In the genomic region with DNA sequence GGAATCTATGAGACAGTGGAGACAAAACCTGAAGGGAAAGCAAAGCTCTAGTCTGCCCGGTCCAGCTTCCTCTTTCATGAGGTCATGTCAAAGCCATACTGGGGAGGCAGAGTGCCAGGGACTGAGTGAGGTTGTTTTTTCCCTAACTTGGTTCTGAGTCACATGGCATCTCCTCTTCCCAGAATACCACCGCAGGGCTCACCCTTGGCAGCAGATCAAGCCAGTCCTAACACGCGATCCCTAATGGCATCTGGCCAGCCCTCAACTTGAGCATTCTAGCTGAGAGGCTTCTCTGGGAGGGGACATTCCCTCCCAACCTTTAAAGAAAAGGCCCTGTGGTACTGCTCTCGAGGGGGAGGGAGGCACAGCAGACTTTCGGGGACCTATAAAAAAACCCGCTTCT, we compare ENCODE assay signal across 8 mouse cellular contexts. TPM values are rescaled to one million over a fixed set of nuclear protein-coding genes. Genes with fewer than 3 reads are reported as not detected.
A peak's percentile ranks its signal among the peaks of the same experiment; 100 is the strongest.
DNase-seq lines count a peak whose midpoint lies in the region; ATAC-seq and TF ChIP-seq lines count a peak whose summit lies in the region.

No protein-coding gene starts in this region.

- 57% methylated on average over 7 of the region's 7 CpGs for WGBS in hindbrain, embryonic 13.5 days
- 74% methylated on average over 7 of the region's 7 CpGs for WGBS in hindbrain, embryonic 11.5 days
- 69% methylated on average over 7 of the region's 7 CpGs for WGBS in forebrain, embryonic 12.5 days
- 9% methylated on average over 7 of the region's 7 CpGs for WGBS in heart, postnatal 0 days

- no peaks in the 10 kb centered on the region for H3K9me3 ChIP-seq in hindbrain, embryonic 13.5 days
- H3K9me3 ChIP-seq in hindbrain, embryonic 11.5 days (ENCODE audit: control insufficient read depth, low read length), result no peaks in the 10 kb centered on the region
- H3K9me3 ChIP-seq in MEL (replicated peaks; ENCODE audit: insufficient read depth, low read length), result no peaks in the 10 kb centered on the region
- H3K9me3 ChIP-seq in forebrain, embryonic 12.5 days, result no peaks in the 10 kb centered on the region
- H3K9me3 ChIP-seq in heart, postnatal 0 days (replicated peaks; ENCODE audit: control insufficient read depth, low read length), result no peaks in the 10 kb centered on the region

- no peak for DNase-seq in hindbrain, embryonic 11.5 days (ENCODE audit: low spot score)
- DNase-seq in MEL (ENCODE audit: low read depth, low spot score), result peak; percentile 86
- peak; percentile 98 for DNase-seq in heart, postnatal 0 days (ENCODE audit: low spot score)
- peak; percentile 54 to 69 for DNase-seq in layer of hippocampus, postnatal 10 days (ENCODE audit: low spot score in 2 of 2)
- DNase-seq in urinary bladder, postnatal 14 days (ENCODE audit: low spot score), result peak; percentile 96

- H3K36me3 ChIP-seq in hindbrain, embryonic 13.5 days, result no peaks in the 10 kb centered on the region
- H3K36me3 ChIP-seq in hindbrain, embryonic 11.5 days (ENCODE audit: control insufficient read depth, insufficient read depth, low read length), result no peaks in the 10 kb centered on the region
- H3K36me3 ChIP-seq in MEL (ENCODE audit: control insufficient read depth in 1 of 2, insufficient read depth in 2 of 2, low read length in 2 of 2), result peaks cover 0 to 20% of the 10 kb centered on the region in 2 experiments; a peak in 2 of 4 replicates
- H3K36me3 ChIP-seq in forebrain, embryonic 12.5 days (replicated peaks), result no peaks in the 10 kb centered on the region
- no peaks in the 10 kb centered on the region for H3K36me3 ChIP-seq in heart, postnatal 0 days (replicated peaks; ENCODE audit: control insufficient read depth, insufficient read depth, low read length)

- peaks cover 11% of the 10 kb centered on the region for H3K4me1 ChIP-seq in hindbrain, embryonic 13.5 days (replicated peaks)
- no peaks in the 10 kb centered on the region for H3K4me1 ChIP-seq in hindbrain, embryonic 11.5 days (replicated peaks; ENCODE audit: control insufficient read depth, insufficient read depth, low read length)
- peaks cover 7 to 30% of the 10 kb centered on the region in 2 experiments for H3K4me1 ChIP-seq in MEL (ENCODE audit: control insufficient read depth in 1 of 2, insufficient read depth in 2 of 2, low read length in 2 of 2)
- H3K4me1 ChIP-seq in forebrain, embryonic 12.5 days, result peaks cover 8% of the 10 kb centered on the region
- H3K4me1 ChIP-seq in heart, postnatal 0 days (ENCODE audit: control insufficient read depth, insufficient read depth), result peaks cover 55% of the 10 kb centered on the region

- TF ChIP-seq EP300 in MEL (IDR thresholded peaks at IDR 0.05; ENCODE audit: low read depth in 1 of 2, low read length in 2 of 2), result peak in 1 of 2 experiments; percentile 35; a peak in 2 of 4 replicates
- TF ChIP-seq EP300 in heart, postnatal 0 days (IDR thresholded peaks at IDR 0.05; ENCODE audit: low read depth), result peak; percentile 83

- TF ChIP-seq POLR2A in MEL (IDR thresholded peaks at IDR 0.05; ENCODE audit: control insufficient read depth in 1 of 2, insufficient read depth in 1 of 2, low read depth in 1 of 2, low read length in 2 of 2, poor library complexity in 1 of 2), result 0 out of 4 replicates have a peak, but pooled peaks of 1 of the 2 experiments have one; percentile 18

- H3K4me2 ChIP-seq in hindbrain, embryonic 13.5 days, result no peak overlapping the region
- H3K4me2 ChIP-seq in hindbrain, embryonic 11.5 days (replicated peaks; ENCODE audit: low read depth, low read length), result no peak overlapping the region
- no peak overlapping the region for H3K4me2 ChIP-seq in forebrain, embryonic 12.5 days
- no peak overlapping the region for H3K4me2 ChIP-seq in heart, postnatal 0 days (ENCODE audit: low read depth, low read length)

- TF ChIP-seq RAD21 in MEL (IDR thresholded peaks at IDR 0.05; ENCODE audit: low read depth, low read length), result no peak

- peaks cover 3% of the 10 kb centered on the region; the same call in 1 of the 2 replicates for H3K27me3 ChIP-seq in hindbrain, embryonic 13.5 days
- H3K27me3 ChIP-seq in hindbrain, embryonic 11.5 days (ENCODE audit: control insufficient read depth, insufficient read depth, low read length), result no peaks in the 10 kb centered on the region
- H3K27me3 ChIP-seq in MEL (ENCODE audit: control insufficient read depth in 1 of 2, insufficient read depth in 2 of 2, low read length in 2 of 2), result no peaks in the 10 kb centered on the region
- H3K27me3 ChIP-seq in forebrain, embryonic 12.5 days, result no peaks in the 10 kb centered on the region; the same call in 1 of the 2 replicates
- H3K27me3 ChIP-seq in heart, postnatal 0 days (ENCODE audit: control insufficient read depth, insufficient read depth, low read length), result no peaks in the 10 kb centered on the region

- no peak overlapping the region for H3K4me3 ChIP-seq in hindbrain, embryonic 13.5 days
- H3K4me3 ChIP-seq in hindbrain, embryonic 11.5 days (ENCODE audit: low read depth, low read length), result no peak overlapping the region
- H3K4me3 ChIP-seq in MEL (ENCODE audit: control insufficient read depth in 1 of 2, insufficient read depth in 1 of 2, low read depth in 2 of 2, low read length in 2 of 2), result peak overlapping the region in 1 of 2 experiments; percentile 35; a peak in 2 of 4 replicates
- H3K4me3 ChIP-seq in forebrain, embryonic 12.5 days (replicated peaks), result no peak overlapping the region
- H3K4me3 ChIP-seq in heart, postnatal 0 days (ENCODE audit: low read depth, low read length), result no peak overlapping the region

- TF ChIP-seq CTCF in MEL (IDR thresholded peaks at IDR 0.05 in 2 of 3, conservative IDR thresholded peaks at IDR 0.05 in 1 of 3; ENCODE audit: control insufficient read depth in 1 of 3, insufficient read depth in 1 of 3, low read depth in 2 of 3, low read length in 3 of 3, poor library complexity in 1 of 3, severe bottlenecking in 1 of 3), result no peak
- no peak for TF ChIP-seq CTCF in heart, postnatal 0 days (IDR thresholded peaks at IDR 0.05; ENCODE audit: low read depth)

- H3K9ac ChIP-seq in hindbrain, embryonic 13.5 days, result no peak overlapping the region
- H3K9ac ChIP-seq in hindbrain, embryonic 11.5 days (ENCODE audit: low read depth, low read length), result no peak overlapping the region
- peak overlapping the region; percentile 63 for H3K9ac ChIP-seq in MEL (ENCODE audit: control insufficient read depth, low read depth, low read length, poor library complexity, severe bottlenecking)
- no peak overlapping the region for H3K9ac ChIP-seq in forebrain, embryonic 12.5 days
- H3K9ac ChIP-seq in heart, postnatal 0 days (replicated peaks; ENCODE audit: low read depth, low read length), result 0 out of 2 replicates have a peak overlapping the region, but pooled peaks have one; percentile 31

- peak overlapping the region; percentile 24; the same call in 1 of the 2 replicates for H3K27ac ChIP-seq in hindbrain, embryonic 13.5 days
- H3K27ac ChIP-seq in hindbrain, embryonic 11.5 days (ENCODE audit: low read depth, low read length), result no peak overlapping the region
- peak overlapping the region; percentile 73 for H3K27ac ChIP-seq in MEL (ENCODE audit: control insufficient read depth, low read depth, low read length)
- peak overlapping the region; percentile 16; the same call in 1 of the 2 replicates for H3K27ac ChIP-seq in forebrain, embryonic 12.5 days
- H3K27ac ChIP-seq in heart, postnatal 0 days (ENCODE audit: low read depth), result peak overlapping the region; percentile 96

- ATAC-seq in hindbrain, embryonic 13.5 days (ENCODE audit: low FRiP score), result peak; percentile 61
- no peak for ATAC-seq in hindbrain, embryonic 11.5 days (ENCODE audit: low FRiP score)
- ATAC-seq in forebrain, embryonic 12.5 days (ENCODE audit: low FRiP score), result no peak
- peak; percentile 91 for ATAC-seq in heart, postnatal 0 days (ENCODE audit: insufficient read depth, low read depth)
- ATAC-seq in megakaryocyte-erythroid progenitor cell, adult 5-6 weeks (replicated peaks; ENCODE audit: low FRiP score, low TSS enrichment, poor library complexity, severe bottlenecking), result 0 out of 2 replicates have a peak, but pooled peaks have one; percentile 7

- no peaks in the 10 kb centered on the region for H3K79me2 ChIP-seq in MEL (ENCODE audit: control insufficient read depth, insufficient read depth, low read length, poor library complexity)

RNA-seq across cellular contexts. Expression of a gene that starts 8.2 kb away (rescaled TPM):
- polyA plus RNA-seq in hindbrain, embryonic 13.5 days (2015; fragmentation: Nextera tagmentation; extraction: Ambion mirVana), result 8.2 and 9.2 TPM in 2 replicates
- 3.6 and 4.0 TPM in 2 replicates for polyA plus RNA-seq in hindbrain, embryonic 11.5 days (2014; fragmentation: Nextera tagmentation; extraction: Ambion mirVana)
- 5.5 and 8.4 TPM in 2 replicates for total RNA-seq in MEL (2012; rRNA removed)
- polyA plus RNA-seq in MEL (2012; ENCODE audit: insufficient read depth in 1 of 2, insufficient read length in 2 of 2, low read depth in 1 of 2, low replicate concordance in 2 of 2, missing spikeins in 1 of 2), result 10 to 100 TPM in 1 of 2 experiments, not detected in 1; 12.2 TPM
- 4.9 and 5.3 TPM in 2 replicates for polyA plus RNA-seq in forebrain, embryonic 12.5 days (2016; fragmentation: Nextera tagmentation; extraction: Ambion mirVana)
- 41.7 and 50.5 TPM in 2 replicates for total RNA-seq in heart, postnatal 0 days (2014; rRNA removed; ENCODE audit: low replicate concordance)
- 70.7 and 79.4 TPM in 2 replicates for polyA plus RNA-seq in heart, postnatal 0 days (2015; fragmentation: Nextera tagmentation; extraction: Ambion mirVana)
- total RNA-seq in layer of hippocampus, postnatal 10 days (2021), result 1 to 10 TPM; 4.3 to 4.6 TPM
- total RNA-seq in megakaryocyte-erythroid progenitor cell, adult 5-6 weeks (2014; fragmentation: Nextera tagmentation), result 9.4 and 18.1 TPM in 2 replicates
- total RNA-seq in megakaryocyte-erythroid progenitor cell, adult 5-6 weeks (2017), result 16.1 and 18.2 TPM in 2 replicates

RNA-seq across cellular contexts. Expression of a gene that starts 9.8 kb away (rescaled TPM):
- 75.2 and 78.8 TPM in 2 replicates for polyA plus RNA-seq in hindbrain, embryonic 13.5 days (2015; fragmentation: Nextera tagmentation; extraction: Ambion mirVana)
- 48.1 and 50.0 TPM in 2 replicates for polyA plus RNA-seq in hindbrain, embryonic 11.5 days (2014; fragmentation: Nextera tagmentation; extraction: Ambion mirVana)
- 38.1 and 39.5 TPM in 2 replicates for total RNA-seq in MEL (2012; rRNA removed)
- polyA plus RNA-seq in MEL (2012; ENCODE audit: insufficient read depth in 1 of 2, insufficient read length in 2 of 2, low read depth in 1 of 2, low replicate concordance in 2 of 2, missing spikeins in 1 of 2), result 10 to 100 TPM in 1 of 2 experiments, not detected in 1; 64.1 TPM
- polyA plus RNA-seq in forebrain, embryonic 12.5 days (2016; fragmentation: Nextera tagmentation; extraction: Ambion mirVana), result 53.7 and 56.0 TPM in 2 replicates
- total RNA-seq in heart, postnatal 0 days (2014; rRNA removed; ENCODE audit: low replicate concordance), result 161 and 163 TPM in 2 replicates
- 122 and 132 TPM in 2 replicates for polyA plus RNA-seq in heart, postnatal 0 days (2015; fragmentation: Nextera tagmentation; extraction: Ambion mirVana)
- 100 to 1,000 TPM; 163 to 172 TPM for total RNA-seq in layer of hippocampus, postnatal 10 days (2021)
- total RNA-seq in megakaryocyte-erythroid progenitor cell, adult 5-6 weeks (2014; fragmentation: Nextera tagmentation), result 68.3 and 99.7 TPM in 2 replicates
- 73.0 and 82.4 TPM in 2 replicates for total RNA-seq in megakaryocyte-erythroid progenitor cell, adult 5-6 weeks (2017)

RNA-seq across cellular contexts. Expression of a gene that starts 24.9 kb away (rescaled TPM):
- 1,714 and 1,822 TPM in 2 replicates for polyA plus RNA-seq in hindbrain, embryonic 13.5 days (2015; fragmentation: Nextera tagmentation; extraction: Ambion mirVana)
- polyA plus RNA-seq in hindbrain, embryonic 11.5 days (2014; fragmentation: Nextera tagmentation; extraction: Ambion mirVana), result 1,599 and 1,667 TPM in 2 replicates
- total RNA-seq in MEL (2012; rRNA removed), result 1,137 and 1,211 TPM in 2 replicates
- polyA plus RNA-seq in MEL (2012; ENCODE audit: insufficient read depth in 1 of 2, insufficient read length in 2 of 2, low read depth in 1 of 2, low replicate concordance in 2 of 2, missing spikeins in 1 of 2), result 1,000 to 10,000 TPM; 1,040 to 1,575 TPM
- polyA plus RNA-seq in forebrain, embryonic 12.5 days (2016; fragmentation: Nextera tagmentation; extraction: Ambion mirVana), result 1,541 and 1,619 TPM in 2 replicates
- total RNA-seq in heart, postnatal 0 days (2014; rRNA removed; ENCODE audit: low replicate concordance), result 1,043 and 1,325 TPM in 2 replicates
- polyA plus RNA-seq in heart, postnatal 0 days (2015; fragmentation: Nextera tagmentation; extraction: Ambion mirVana), result 259 and 267 TPM in 2 replicates
- 1,000 to 10,000 TPM; 1,119 to 1,208 TPM for total RNA-seq in layer of hippocampus, postnatal 10 days (2021)
- 823 and 947 TPM in 2 replicates for total RNA-seq in megakaryocyte-erythroid progenitor cell, adult 5-6 weeks (2014; fragmentation: Nextera tagmentation)
- 678 and 844 TPM in 2 replicates for total RNA-seq in megakaryocyte-erythroid progenitor cell, adult 5-6 weeks (2017)

RNA-seq across cellular contexts. Expression of a gene that starts 28.1 kb away (rescaled TPM):
- 11.0 and 11.3 TPM in 2 replicates for polyA plus RNA-seq in hindbrain, embryonic 13.5 days (2015; fragmentation: Nextera tagmentation; extraction: Ambion mirVana)
- polyA plus RNA-seq in hindbrain, embryonic 11.5 days (2014; fragmentation: Nextera tagmentation; extraction: Ambion mirVana), result 16.8 and 17.3 TPM in 2 replicates
- total RNA-seq in MEL (2012; rRNA removed), result 15.0 and 17.2 TPM in 2 replicates
- polyA plus RNA-seq in MEL (2012; ENCODE audit: insufficient read depth in 1 of 2, insufficient read length in 2 of 2, low read depth in 1 of 2, low replicate concordance in 2 of 2, missing spikeins in 1 of 2), result 10 to 100 TPM; 46.6 to 77.9 TPM
- 22.3 and 26.1 TPM in 2 replicates for polyA plus RNA-seq in forebrain, embryonic 12.5 days (2016; fragmentation: Nextera tagmentation; extraction: Ambion mirVana)
- 5.4 and 25.0 TPM in 2 replicates for total RNA-seq in heart, postnatal 0 days (2014; rRNA removed; ENCODE audit: low replicate concordance)
- 2.3 and 3.0 TPM in 2 replicates for polyA plus RNA-seq in heart, postnatal 0 days (2015; fragmentation: Nextera tagmentation; extraction: Ambion mirVana)
- total RNA-seq in layer of hippocampus, postnatal 10 days (2021), result 10 to 100 TPM; 15.8 to 16.2 TPM
- 71.8 and 74.8 TPM in 2 replicates for total RNA-seq in megakaryocyte-erythroid progenitor cell, adult 5-6 weeks (2014; fragmentation: Nextera tagmentation)
- total RNA-seq in megakaryocyte-erythroid progenitor cell, adult 5-6 weeks (2017), result 18.4 and 19.8 TPM in 2 replicates

RNA-seq across cellular contexts. Expression of a gene that starts 47.9 kb away (rescaled TPM):
- 26.4 and 26.9 TPM in 2 replicates for polyA plus RNA-seq in hindbrain, embryonic 13.5 days (2015; fragmentation: Nextera tagmentation; extraction: Ambion mirVana)
- polyA plus RNA-seq in hindbrain, embryonic 11.5 days (2014; fragmentation: Nextera tagmentation; extraction: Ambion mirVana), result 49.2 and 51.0 TPM in 2 replicates
- total RNA-seq in MEL (2012; rRNA removed), result 11.1 and 13.7 TPM in 2 replicates
- polyA plus RNA-seq in MEL (2012; ENCODE audit: insufficient read depth in 1 of 2, insufficient read length in 2 of 2, low read depth in 1 of 2, low replicate concordance in 2 of 2, missing spikeins in 1 of 2), result 10 to 100 TPM in 1 of 2 experiments, not detected in 1; 49.9 TPM
- 56.2 and 60.5 TPM in 2 replicates for polyA plus RNA-seq in forebrain, embryonic 12.5 days (2016; fragmentation: Nextera tagmentation; extraction: Ambion mirVana)
- total RNA-seq in heart, postnatal 0 days (2014; rRNA removed; ENCODE audit: low replicate concordance), result 16.1 and 36.2 TPM in 2 replicates
- polyA plus RNA-seq in heart, postnatal 0 days (2015; fragmentation: Nextera tagmentation; extraction: Ambion mirVana), result 18.0 and 21.6 TPM in 2 replicates
- 1 to 10 TPM; 5.2 to 5.7 TPM for total RNA-seq in layer of hippocampus, postnatal 10 days (2021)
- 27.0 and 32.4 TPM in 2 replicates for total RNA-seq in megakaryocyte-erythroid progenitor cell, adult 5-6 weeks (2014; fragmentation: Nextera tagmentation)
- total RNA-seq in megakaryocyte-erythroid progenitor cell, adult 5-6 weeks (2017), result 15.0 and 26.4 TPM in 2 replicates

Comparison
In these comparisons a context has a peak if more than half of its experiments do, and no peak if none do; other contexts are left out.
1. ATAC-seq: peak in hindbrain, embryonic 13.5 days (single experiment), heart, postnatal 0 days (single experiment) and megakaryocyte-erythroid progenitor cell, adult 5-6 weeks (single experiment); none in hindbrain, embryonic 11.5 days (single experiment) and forebrain, embryonic 12.5 days (single experiment).
2. H3K9ac ChIP-seq: peak in MEL (single experiment) and heart, postnatal 0 days (single experiment); none in hindbrain, embryonic 13.5 days (single experiment), hindbrain, embryonic 11.5 days (single experiment) and forebrain, embryonic 12.5 days (single experiment).